Mouse (Mus musculus): ENCODE data around the gene Sept1.

- TF ChIP-seq POLR2A (IDR thresholded peaks at IDR 0.05; ENCODE audit: control insufficient read depth, extremely low read depth, insufficient read depth, low read length, poor library complexity): no peak
- TF ChIP-seq CTCF (IDR thresholded peaks at IDR 0.05; ENCODE audit: borderline replicate concordance, control insufficient read depth, extremely low read depth, insufficient read depth, low read length, poor library complexity): no peak
Observed at GRCm38 (mm10) chr7:127187351-127187750, 45.6 kb downstream of the Sept1 start.
